Mouse (Mus musculus): Measurements from ENCODE around the gene Scnm1. TPM values are rescaled to one million over a fixed set of nuclear protein-coding genes. Genes with fewer than 3 reads are reported as not detected.
A peak's percentile ranks its signal among the peaks of the same experiment; 100 is the strongest.

Scnm1 gene
- total and polyA plus RNA-seq, 2 experiments from 2014 or later, result 38.2 to 57.6 TPM

DNA sequence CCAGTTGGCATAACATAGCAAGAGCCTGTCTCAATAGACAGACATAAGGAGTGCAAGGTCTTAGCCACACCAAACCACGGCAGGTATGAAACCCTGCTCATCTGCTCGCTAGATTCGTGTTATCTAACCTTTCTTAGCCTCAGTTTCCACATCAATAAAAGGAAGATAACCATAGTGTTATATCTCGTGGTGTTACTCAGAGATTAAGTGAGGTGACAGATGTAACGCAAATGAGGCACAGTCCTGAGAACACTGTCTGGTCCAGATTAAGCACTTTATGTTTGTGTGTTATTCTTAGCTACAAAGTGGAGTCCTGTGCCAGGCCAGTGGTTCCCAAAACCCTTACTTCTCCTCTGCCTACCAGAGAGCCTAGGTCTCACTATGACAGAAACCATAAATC lies 31.0 kb upstream of the Scnm1 start:
- H3K36me3 ChIP-seq (replicated peaks; ENCODE audit: control insufficient read depth, insufficient read depth, low read length), result no peaks in the 10 kb centered on the region
- H3K4me1 ChIP-seq (ENCODE audit: control insufficient read depth, insufficient read depth), result peaks cover 38% of the 10 kb centered on the region
- 34% methylated on average over 5 of the region's 5 CpGs for WGBS
- H3K4me2 ChIP-seq (ENCODE audit: low read depth, low read length), result no peak overlapping the region
- H3K27me3 ChIP-seq (ENCODE audit: control insufficient read depth, insufficient read depth, low read length), result peaks cover 13% of the 10 kb centered on the region; the same call in 1 of the 2 replicates
- no peak for ATAC-seq (ENCODE audit: insufficient read depth, low read depth)
- no peak for TF ChIP-seq CTCF (IDR thresholded peaks at IDR 0.05; ENCODE audit: low read depth)
- no peaks in the 10 kb centered on the region for H3K9me3 ChIP-seq (replicated peaks; ENCODE audit: control insufficient read depth, low read length)
- H3K9ac ChIP-seq (replicated peaks; ENCODE audit: low read depth, low read length), result no peak overlapping the region
- H3K27ac ChIP-seq (ENCODE audit: low read depth), result no peak overlapping the region
- H3K4me3 ChIP-seq (ENCODE audit: low read depth, low read length), result no peak overlapping the region
- DNase-seq (ENCODE audit: low spot score), result no peak

DNA sequence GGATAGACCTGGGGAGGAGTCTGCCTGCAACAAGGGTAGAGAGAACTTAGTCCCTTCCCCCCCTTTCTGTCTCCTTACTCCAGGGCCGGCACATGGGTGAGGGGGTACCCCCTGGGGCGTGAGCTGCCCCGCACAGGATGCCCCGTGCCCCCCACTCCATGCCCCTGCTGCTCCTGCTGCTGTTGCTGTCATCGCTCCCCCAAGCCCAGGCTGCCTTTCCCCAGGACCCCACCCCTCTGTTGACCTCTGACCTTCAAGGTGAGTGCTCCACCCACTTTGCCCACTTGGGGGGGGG lies 30.4 kb upstream of the Scnm1 start:
- Histone ChIP-seq H3K27me3 (ENCODE audit: control insufficient read depth, insufficient read depth, low read length) (peaks cover 12% of the 10 kb centered on the region; the same call in 1 of the 2 replicates), H3K9ac (replicated peaks; ENCODE audit: low read depth, low read length) (no peak overlapping the region), H3K4me1 (ENCODE audit: control insufficient read depth, insufficient read depth) (peaks cover 38% of the 10 kb centered on the region), H3K27ac (ENCODE audit: low read depth) (no peak overlapping the region), H3K9me3 (replicated peaks; ENCODE audit: control insufficient read depth, low read length) (no peaks in the 10 kb centered on the region), H3K4me2 (ENCODE audit: low read depth, low read length) (no peak overlapping the region), H3K4me3 (ENCODE audit: low read depth, low read length) (no peak overlapping the region), H3K36me3 (replicated peaks; ENCODE audit: control insufficient read depth, insufficient read depth, low read length) (no peaks in the 10 kb centered on the region)
- DNase-seq (ENCODE audit: low spot score) (no peak), ATAC-seq (ENCODE audit: insufficient read depth, low read depth) (no peak)
- TF ChIP-seq CTCF (IDR thresholded peaks at IDR 0.05; ENCODE audit: low read depth), result no peak
- no peak for TF ChIP-seq EP300 (IDR thresholded peaks at IDR 0.05; ENCODE audit: low read depth)
- 87% methylated on average over 5 of the region's 5 CpGs for WGBS

DNA sequence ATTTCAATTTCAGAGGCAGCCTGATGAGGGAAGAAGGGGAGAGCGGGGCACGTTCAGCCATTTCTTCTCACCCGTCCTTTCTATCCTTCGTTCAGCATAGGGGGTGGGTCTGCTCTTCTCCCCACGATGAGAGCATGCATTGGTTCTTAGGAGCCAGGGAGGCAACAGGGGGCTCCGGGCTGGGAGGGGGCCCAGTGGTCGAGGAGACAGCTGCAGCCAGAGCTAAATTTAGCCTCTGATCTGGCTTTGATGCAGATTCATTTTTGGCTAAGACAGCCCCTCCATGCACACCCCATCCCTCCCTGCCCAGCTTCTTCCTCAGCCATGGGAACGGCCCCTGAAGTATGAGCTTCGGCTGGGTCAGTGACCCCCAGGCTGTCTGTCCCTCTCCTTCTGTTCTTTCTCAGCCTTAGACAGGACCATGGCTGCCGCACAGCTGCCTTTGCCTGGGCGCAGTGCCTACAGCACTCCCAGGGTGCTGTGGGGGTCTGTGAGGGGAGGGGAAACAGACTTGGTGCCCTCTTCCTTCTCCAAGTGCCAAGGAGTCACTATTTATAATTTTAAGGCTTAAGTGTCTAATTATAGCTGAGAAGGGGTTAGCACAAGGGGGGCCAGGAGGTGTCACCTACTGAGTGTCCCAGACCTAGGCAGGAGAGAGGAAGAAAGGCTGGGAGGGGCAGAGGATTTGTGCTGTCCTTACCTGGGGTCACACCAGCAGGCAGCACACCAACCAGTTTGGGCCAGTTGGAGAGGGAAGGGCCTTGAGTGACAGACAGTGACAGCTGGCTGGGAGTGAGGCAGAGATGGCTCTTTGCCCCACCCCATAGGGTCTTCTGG lies 29.8 kb upstream of the Scnm1 start:
- H3K9ac ChIP-seq (replicated peaks; ENCODE audit: low read depth, low read length), result no peak overlapping the region
- DNase-seq (ENCODE audit: low spot score), result no peak
- 40% methylated on average over 11 of the region's 11 CpGs for WGBS

DNA sequence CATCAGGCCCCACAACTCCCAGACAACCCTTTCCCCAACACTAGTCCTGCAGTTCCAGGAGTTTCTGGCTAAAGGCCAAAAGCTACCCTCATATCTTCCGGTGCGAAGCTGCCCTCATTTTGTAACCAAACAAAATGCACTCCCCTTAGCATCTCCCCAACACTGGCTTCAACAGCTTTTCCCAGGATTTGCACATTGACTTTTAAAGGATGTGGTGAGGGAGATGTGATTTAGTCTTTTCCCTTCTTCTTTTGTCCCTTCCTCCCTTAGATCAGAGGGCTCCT lies 28.5 kb upstream of the Scnm1 start:
- no peak overlapping the region for H3K4me3 ChIP-seq (ENCODE audit: low read depth, low read length)
- H3K4me1 ChIP-seq (ENCODE audit: control insufficient read depth, insufficient read depth), result peaks cover 38% of the 10 kb centered on the region
- H3K4me2 ChIP-seq (ENCODE audit: low read depth, low read length), result no peak overlapping the region
- H3K9ac ChIP-seq (replicated peaks; ENCODE audit: low read depth, low read length), result no peak overlapping the region
- no peaks in the 10 kb centered on the region for H3K36me3 ChIP-seq (replicated peaks; ENCODE audit: control insufficient read depth, insufficient read depth, low read length)
- no peak for TF ChIP-seq EP300 (IDR thresholded peaks at IDR 0.05; ENCODE audit: low read depth)
- no peak for TF ChIP-seq CTCF (IDR thresholded peaks at IDR 0.05; ENCODE audit: low read depth)
- H3K27me3 ChIP-seq (ENCODE audit: control insufficient read depth, insufficient read depth, low read length), result peaks cover 8% of the 10 kb centered on the region; the same call in 1 of the 2 replicates
- ATAC-seq (ENCODE audit: insufficient read depth, low read depth) (no peak), DNase-seq (ENCODE audit: low spot score) (no peak)
- H3K27ac ChIP-seq (ENCODE audit: low read depth), result no peak overlapping the region
- WGBS, result 34% methylated on average over 2 of the region's 2 CpGs
- no peaks in the 10 kb centered on the region for H3K9me3 ChIP-seq (replicated peaks; ENCODE audit: control insufficient read depth, low read length)

More for the DNA sequence above, 29.8 kb upstream of the Scnm1 start:
- Histone ChIP-seq H3K9me3 (replicated peaks; ENCODE audit: control insufficient read depth, low read length) (no peaks in the 10 kb centered on the region), H3K27ac (ENCODE audit: low read depth) (no peak overlapping the region), H3K4me1 (ENCODE audit: control insufficient read depth, insufficient read depth) (peaks cover 38% of the 10 kb centered on the region), H3K27me3 (ENCODE audit: control insufficient read depth, insufficient read depth, low read length) (peaks cover 12% of the 10 kb centered on the region; the same call in 1 of the 2 replicates), H3K36me3 (replicated peaks; ENCODE audit: control insufficient read depth, insufficient read depth, low read length) (no peaks in the 10 kb centered on the region), H3K4me2 (ENCODE audit: low read depth, low read length) (0 out of 2 replicates have a peak overlapping the region, but pooled peaks have one; percentile 6), H3K4me3 (ENCODE audit: low read depth, low read length) (no peak overlapping the region)
- no peak for ATAC-seq (ENCODE audit: insufficient read depth, low read depth)
- TF ChIP-seq CTCF (IDR thresholded peaks at IDR 0.05; ENCODE audit: low read depth), result no peak
- no peak for TF ChIP-seq EP300 (IDR thresholded peaks at IDR 0.05; ENCODE audit: low read depth)

DNA sequence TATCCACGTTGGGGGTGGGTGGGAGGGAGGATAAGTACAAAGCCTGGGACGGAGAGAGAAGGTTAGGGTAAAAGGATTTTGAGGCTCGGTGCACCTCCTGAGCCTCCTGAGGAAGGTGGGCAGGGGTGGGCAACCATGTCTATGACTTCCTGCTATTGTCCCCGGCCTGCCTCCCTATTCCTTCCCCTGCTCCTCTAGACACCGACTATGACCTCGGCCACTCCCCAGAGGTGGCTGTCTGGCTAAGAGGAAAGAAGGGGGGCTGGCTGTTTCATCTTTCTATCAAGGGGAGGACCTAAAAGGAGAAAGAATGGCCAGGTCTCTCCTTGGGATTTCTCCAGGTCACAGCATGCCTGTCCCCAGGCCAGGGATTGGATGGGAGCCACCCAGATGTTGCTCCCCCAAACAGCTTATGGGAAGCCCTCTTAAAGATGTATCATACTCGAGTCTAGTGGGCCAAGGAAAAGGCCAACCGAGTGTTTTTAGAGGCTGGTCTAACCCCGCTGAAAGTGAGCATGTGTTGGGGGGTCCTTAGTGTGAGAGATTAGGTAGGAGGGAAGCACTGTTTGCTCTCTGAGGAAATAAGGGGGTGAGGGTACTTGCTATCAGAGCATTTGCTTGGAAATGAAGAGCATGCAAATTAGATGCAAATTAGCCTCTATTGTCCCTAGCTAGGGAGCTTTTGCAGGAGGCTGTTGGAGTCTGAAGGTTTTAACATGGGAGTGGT lies 28.0 kb upstream of the Scnm1 start:
- Histone ChIP-seq H3K27me3 (ENCODE audit: control insufficient read depth, insufficient read depth, low read length) (peaks cover 11% of the 10 kb centered on the region; the same call in 1 of the 2 replicates), H3K4me3 (ENCODE audit: low read depth, low read length) (peak overlapping the region; percentile 83), H3K9ac (replicated peaks; ENCODE audit: low read depth, low read length) (no peak overlapping the region), H3K9me3 (replicated peaks; ENCODE audit: control insufficient read depth, low read length) (no peaks in the 10 kb centered on the region), H3K4me1 (ENCODE audit: control insufficient read depth, insufficient read depth) (peaks cover 38% of the 10 kb centered on the region), H3K36me3 (replicated peaks; ENCODE audit: control insufficient read depth, insufficient read depth, low read length) (no peaks in the 10 kb centered on the region), H3K27ac (ENCODE audit: low read depth) (no peak overlapping the region), H3K4me2 (ENCODE audit: low read depth, low read length) (peak overlapping the region; percentile 97)
- DNase-seq (ENCODE audit: low spot score) (no peak), ATAC-seq (ENCODE audit: insufficient read depth, low read depth) (no peak)
- WGBS, result 30% methylated on average over 9 of the region's 9 CpGs
- TF ChIP-seq EP300 (IDR thresholded peaks at IDR 0.05; ENCODE audit: low read depth), result no peak
- TF ChIP-seq CTCF (IDR thresholded peaks at IDR 0.05; ENCODE audit: low read depth), result no peak

All from heart, postnatal 0 days (tissue).